Mouse (Mus musculus) retina, postnatal 1 day (tissue): ENCODE measurements around the gene Srsf4.

Experiments used
- DNase-seq: peaks from one replicate; pipeline ENCODE4 v3.0.0-alpha.2; 2012

The Srsf4 gene

DNA sequence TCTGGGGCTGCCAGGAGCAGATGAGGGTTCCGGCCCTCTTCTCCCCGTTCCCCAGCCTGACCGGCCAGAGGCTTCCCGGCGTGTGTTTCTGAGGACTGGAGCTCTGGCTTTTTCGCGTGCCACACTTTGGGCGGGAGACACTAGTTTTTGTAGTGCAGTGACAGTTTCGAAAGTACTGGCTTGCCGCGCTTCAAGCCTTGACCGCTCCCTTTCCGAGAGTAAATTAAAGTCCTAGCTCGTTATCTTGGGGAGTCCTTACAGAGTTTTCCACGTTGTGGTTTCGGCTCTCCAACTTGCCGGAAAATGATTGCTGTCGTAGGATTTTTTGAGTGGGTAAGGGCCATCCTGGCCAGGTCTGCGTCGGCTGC is 736 bp downstream of the Srsf4 start:
- no peak for DNase-seq

DNA sequence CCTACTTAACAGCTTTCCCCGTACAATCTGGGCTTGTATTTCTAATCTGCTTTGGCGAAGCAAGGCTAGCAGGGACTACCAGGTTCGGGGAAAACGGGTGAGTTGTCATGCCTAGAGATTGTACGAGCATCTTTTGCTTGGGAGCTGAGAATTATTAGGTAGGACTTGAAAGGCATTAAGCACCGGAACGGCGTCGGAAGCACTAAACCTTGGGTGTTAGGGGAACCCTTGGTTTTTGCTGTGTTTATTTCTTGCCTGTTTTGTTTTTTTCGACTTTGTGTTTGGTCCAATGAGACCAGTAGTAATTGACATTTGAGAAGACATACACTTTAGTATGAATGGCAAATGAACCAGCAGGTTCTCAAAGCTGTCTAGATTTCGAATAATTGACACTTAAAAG is 1.1 kb downstream of the Srsf4 start:
- DNase-seq: peak; percentile 36

DNA sequence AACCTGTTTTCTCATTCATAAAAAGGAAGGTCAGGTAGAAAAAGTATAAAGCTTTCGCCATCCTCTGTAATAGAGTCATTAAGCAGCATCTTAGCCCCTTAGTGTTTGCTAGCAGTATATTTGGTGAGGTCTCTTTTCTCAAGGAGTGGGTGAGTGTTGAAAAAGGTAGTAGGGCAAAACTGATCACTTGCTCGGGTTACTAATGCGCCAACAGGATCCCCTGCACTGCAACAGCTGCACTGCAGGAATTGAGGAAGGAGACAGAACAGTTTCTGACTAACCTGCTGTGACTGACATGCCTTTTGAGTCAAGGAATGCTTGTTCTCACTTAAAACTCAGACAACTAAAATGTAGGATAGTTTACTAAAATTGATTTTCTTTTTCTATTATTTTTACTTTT is 1.8 kb downstream of the Srsf4 start:
- DNase-seq: no peak

DNA sequence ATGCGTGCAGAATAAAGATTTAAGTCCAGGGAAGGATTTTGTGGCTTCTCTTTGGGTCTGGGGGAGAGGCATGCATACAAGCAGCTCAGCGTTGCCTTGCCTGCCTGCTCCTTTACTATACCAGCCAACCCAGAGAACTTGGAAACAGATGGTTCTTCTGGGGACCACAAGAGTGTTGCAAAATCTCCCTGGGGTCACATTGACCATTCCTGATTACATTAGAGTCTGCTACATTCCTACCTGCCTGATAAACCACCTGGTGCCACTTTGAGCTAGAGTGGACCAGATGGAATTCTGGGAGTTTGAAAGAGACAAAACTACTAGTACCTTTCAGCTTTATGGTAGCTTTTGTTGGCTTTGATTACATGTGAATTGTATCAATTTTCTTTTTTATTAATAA is 3.4 kb downstream of the Srsf4 start:
- no peak for DNase-seq

DNA sequence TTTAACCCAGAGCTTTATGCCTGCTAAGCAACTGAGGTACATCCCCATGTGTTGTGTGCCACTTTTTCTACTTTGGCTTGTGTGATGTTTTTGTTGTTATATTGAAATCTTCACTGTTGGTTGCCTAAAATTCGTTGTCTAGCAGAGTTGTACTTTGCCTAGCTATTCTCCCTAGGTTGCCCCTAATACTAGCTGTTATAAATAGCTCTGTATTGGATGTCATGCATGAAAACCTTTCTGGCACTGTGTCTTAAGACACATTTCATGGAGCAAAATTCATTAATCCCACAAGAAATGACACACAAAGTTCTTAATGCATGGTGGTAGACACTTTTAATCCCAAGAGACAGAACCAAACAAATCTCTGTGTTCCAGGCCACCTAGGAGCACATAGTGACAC is 6.3 kb downstream of the Srsf4 start:
- DNase-seq: no peak

DNA sequence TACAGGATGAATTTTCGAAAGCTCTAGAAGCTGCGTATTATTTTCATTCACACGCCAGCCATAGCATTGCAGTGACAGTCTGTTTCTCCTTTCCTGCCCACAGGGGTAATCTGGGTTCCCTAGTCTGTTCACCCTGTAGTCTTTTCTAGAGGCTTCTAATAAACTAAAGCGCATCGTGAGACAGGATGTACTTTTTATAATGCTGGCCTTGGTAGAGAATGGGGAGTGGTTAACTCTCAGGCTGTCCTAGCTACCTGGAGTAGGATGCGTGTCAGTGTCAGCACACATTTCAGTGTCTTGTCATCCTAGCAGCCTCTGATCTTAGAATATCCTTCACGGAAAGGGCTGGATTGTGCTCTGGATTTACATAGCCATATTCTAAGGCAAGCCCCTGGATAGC is 7.9 kb downstream of the Srsf4 start:
- DNase-seq: no peak

DNA sequence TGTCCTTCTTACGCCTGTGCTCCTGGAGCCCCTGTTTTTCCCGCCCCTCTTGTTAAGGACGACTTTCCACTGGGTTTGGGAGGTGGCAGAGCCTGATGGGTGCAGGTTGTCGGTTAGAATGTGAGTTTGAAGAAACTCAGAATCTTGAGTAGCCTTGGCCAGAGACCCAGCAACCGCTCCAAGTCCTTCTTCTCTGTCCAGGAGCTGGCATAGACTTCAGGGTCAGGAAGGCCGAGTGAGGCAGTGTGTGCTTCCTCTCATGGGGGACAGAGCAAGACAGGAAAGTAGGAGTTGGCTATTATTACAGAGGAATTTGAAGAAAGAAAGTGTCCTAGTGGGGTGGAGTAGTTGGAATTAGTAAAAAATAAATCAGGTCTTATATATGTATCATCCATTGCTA is 10.2 kb downstream of the Srsf4 start:
- no peak for DNase-seq

DNA sequence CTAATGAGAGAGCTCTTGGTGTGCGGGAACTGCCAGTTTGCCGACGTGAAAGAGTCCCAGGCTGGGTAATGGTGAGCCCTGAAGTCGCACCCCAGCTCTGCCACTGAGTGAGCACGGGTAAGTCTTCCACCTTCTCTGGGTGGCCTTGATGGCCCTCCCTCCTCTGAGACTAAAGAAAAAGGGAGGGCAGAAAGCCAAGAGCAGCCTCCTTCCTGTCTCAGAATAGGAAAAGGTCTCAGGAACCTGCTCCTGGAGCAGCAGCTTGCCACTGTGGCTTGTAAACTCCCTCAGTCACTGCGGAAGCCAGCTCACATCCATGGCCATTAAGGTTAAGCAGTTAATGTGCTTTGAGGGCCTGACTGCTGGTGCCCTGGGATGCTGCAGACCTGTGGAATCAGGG is 12.0 kb downstream of the Srsf4 start:
- DNase-seq: no peak

DNA sequence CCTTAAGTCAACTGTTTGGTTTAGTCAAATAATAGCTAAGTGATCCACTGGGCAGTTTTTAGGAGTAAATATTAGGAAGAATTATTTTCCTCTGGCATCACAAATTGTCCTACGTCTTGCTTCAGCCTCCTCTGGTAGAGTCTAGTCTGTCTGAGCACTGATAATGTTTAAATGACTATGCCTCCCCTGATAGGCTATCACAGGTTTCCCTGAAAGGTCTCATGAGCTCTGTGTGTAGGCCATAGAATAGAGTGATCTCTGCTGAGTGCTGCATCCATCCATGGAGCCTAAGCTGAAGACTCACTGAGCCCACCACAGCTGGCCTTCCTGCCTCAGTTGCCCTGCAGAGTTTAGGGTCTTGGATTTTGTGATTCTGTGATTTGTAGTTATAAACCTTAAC is 15.1 kb downstream of the Srsf4 start:
- no peak for DNase-seq

DNA sequence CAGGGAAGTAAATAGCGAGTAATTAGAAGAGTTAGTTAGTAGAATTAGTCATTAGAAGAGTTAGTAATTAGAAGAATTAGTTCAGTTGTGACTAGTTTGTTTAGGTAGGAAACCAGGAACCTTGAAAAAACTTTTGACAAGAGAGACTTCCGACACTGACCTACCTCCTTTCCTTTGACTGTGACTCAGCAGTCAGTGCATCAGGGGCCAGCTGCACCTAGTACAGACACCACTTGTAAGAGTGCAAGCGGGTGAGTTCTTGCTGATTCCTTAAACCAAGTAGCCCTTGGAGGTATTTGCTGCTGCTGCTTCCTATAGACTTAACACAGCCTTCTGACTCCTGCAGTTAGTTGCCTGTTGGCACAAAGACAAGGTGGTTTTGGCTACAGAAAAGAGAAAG is 17.3 kb downstream of the Srsf4 start:
- no peak for DNase-seq

DNA sequence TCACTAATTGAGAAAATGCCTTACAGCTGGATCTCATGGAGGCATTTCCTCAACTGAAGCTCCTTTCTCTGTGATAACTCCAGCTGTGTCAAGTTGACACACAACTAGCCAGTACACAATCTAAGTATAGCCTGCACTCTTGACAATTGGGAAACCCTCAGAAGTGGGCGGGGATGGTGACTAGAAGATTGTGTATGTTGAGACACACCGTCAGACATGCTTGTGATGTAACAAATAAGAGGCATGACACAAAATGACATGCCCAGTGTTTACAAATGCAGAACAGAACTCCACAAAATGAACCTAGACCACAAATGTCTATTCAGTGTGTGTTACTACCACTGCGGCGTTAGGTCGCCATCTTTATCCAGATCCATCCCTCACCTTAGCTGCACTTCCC is 23.7 kb downstream of the Srsf4 start:
- DNase-seq: no peak

DNA sequence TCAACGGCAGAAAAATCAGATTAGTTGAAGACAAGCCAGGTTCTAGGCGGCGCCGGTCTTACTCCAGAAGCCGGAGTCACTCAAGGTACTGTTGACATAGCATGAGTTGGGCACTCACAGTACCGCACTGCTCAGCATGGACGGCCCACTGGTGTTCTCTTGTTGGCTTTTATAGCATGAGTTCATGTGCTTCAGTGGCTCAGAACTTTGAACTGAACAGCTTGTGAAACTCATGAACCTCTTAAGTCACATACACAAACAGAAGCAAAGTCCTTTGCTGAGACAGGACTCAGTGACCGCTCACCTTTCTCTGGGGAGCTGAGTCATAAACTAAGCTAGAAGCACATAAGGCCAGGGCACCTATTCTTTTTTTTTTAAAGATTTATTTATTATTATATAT is 24.4 kb downstream of the Srsf4 start:
- DNase-seq: no peak

DNA sequence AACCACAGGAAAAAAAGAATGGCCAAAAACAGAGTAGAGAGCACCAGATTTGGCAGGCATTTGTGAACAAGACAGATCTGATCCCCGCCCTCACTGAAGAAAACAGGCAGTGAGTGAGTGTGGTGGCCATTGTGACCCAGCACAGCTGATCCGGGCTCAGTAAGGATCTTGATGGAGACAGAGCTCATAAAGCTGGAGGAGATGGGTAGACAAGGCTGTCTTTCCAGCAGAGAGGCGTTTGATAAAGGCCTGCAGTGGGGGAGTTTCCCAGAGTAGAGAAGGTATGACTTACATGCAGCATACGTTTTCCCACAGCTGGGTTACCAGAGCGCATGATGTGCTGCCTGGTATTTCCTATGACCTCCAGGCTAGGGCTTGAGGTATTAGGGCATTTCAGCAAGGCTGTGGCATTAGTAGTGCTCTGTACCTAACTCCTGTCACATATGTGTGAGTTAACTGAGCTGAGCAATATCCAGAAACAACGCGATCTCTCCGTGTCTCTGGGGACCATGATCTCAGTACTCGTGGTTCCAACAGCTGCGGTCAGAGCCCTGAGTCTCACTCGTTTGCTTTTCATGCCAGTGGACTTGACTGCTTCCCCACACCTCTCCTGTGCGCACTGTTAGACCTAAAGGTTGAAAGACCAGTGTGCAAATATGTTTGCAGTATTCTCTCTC is 25.2 kb downstream of the Srsf4 start:
- DNase-seq: no peak

DNA sequence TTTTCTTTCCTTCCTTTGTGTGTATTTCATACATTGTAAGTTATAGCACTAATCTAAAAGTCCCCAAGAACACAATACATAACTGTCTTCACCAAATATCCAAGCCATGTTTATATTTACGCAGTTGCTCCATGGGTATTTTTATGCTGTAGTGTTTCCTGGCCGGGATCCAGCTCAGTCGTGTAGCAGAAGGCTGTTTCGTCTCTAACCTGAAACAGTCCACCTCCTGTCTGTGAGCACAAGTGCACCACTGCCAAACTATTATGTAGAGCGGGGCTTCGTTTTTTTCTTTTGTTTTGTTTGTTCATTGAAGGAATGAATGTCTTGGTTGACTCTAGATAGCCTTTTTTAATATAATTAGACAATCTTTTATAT is 25.8 kb downstream of the Srsf4 start:
- no peak for DNase-seq

DNA sequence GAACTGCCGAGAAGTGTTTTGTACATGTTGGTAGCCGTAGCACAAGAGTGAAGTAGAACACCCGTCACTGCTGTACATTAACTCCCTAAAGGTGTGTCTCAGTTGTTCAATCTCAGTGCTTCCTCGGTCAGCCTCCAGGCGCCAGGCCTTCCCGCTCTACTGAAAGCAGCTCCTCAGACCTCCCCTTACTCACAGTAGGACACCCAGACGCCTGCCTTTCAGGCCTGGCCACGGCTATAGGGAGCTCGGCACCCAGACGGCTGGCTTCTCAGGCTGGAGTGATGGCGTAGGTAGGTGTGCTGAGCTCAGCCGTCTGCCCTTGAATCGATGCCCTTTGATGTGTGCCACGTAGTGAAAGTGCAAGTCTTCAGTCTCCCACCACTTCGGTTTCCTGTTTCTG is 27.7 kb downstream of the Srsf4 start:
- DNase-seq: no peak

DNA sequence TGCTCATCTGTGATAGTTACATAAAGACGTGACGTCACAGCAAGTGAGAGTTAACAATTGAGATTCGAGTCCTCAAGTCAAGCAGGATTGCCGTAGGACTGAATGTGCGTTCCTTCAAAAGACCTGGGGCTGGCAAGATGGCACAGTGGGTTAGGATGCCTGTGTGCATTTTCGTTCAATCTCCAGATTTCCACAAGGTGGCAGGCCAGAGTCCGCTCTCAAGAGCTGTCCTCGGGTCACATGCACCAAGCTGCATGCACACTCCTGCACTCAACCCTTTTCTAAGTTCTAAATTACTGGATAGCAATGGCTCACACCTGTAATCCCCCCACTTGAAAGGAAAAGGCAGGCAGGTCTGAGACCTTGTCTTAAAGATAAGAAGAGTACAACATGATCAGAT is 31.1 kb downstream of the Srsf4 start:
- DNase-seq: peak; percentile 63

DNA sequence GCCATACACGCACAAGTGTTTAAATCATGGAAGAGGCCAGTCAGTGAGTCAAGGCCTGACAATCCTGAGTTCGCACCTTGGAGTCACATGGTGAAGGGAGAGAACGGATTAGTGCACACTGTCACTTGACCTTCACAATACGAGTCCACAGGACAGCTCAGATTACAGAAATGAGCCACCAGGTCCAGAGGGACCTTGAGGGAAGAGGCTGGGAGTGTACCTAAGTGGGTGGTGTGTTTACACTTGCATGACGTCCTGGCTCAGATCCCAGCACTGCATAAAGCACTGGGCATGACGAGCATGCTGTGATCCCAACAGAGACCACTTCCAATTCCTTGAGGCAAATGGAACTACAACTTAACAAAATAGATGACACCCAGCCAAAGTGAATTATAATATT is 33.0 kb downstream of the Srsf4 start:
- DNase-seq: no peak

DNA sequence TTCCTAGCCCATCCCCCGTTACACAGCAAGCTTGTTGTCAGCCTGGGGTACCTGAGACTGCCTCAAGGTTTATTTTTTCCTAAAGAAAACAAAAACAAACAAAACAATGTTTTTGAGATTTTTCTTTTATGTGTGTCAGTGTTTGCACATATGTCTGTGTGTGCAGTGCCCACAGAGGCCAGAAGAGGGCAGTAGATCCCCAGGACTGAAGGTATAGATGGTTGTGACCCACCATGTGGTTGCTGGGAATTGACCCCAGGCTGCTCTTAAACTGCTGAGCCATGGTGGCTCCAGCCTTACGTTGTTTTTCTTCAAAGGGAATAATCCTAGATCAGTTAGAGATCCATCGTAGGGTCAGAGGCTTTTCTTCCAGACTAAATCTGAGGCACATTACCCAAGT is 34.5 kb downstream of the Srsf4 start:
- DNase-seq: no peak

DNA sequence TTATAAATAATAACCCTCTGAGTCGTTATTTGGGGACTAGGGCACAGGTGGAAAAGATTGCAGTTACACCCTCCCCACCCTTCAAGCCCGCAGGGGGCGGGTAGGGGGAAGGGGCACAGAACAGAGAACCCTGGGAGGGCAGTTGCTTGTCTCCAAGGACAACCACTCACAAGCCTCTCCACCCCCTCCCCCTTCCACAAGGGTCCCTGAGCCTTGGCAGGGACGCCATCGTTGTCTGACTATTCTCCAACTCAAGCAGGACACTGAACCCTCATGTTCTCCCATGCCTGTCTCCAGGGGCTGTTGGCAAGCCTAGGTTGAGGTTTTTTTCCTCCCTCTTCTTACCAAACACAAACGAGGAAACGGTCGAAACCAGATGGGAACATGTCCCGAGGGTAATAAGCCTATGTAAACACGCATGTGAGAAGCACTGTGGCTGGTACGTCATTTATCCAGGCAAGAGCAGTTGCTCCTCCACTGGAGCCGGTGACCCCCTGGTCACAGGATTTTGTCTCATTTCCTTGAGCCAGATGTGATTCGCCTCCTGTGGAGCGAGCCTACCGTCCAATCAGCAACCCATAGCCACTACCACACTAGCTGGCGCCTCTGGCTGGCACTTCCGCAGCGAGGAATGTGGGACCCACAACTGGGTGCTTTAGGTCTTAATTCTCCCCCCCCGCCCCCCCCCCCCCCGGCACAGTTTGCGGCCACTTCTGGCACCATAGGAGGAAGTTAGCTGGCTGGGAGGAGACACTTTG is 37.0 kb downstream of the Srsf4 start:
- peak; percentile 69 for DNase-seq

DNA sequence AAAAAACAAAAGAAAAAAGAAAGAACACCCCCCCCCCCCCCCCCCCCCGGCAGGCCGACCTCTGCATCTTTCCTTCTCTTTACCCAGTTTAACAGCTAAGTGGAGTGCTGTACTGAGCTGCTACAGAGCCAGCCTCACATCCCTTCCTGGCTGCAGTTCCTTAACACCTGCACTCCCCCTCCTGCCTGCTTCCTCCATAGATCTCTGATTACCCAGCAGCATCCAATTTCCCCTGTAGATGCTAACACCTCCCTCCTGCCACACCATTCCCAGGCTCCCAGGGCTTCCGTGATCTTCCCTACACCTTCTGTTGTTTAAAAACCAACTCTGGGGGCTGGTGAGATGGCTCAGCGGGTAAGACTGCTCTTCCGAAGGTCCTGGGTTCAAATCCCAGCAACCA is 38.1 kb downstream of the Srsf4 start:
- DNase-seq: no peak

DNA sequence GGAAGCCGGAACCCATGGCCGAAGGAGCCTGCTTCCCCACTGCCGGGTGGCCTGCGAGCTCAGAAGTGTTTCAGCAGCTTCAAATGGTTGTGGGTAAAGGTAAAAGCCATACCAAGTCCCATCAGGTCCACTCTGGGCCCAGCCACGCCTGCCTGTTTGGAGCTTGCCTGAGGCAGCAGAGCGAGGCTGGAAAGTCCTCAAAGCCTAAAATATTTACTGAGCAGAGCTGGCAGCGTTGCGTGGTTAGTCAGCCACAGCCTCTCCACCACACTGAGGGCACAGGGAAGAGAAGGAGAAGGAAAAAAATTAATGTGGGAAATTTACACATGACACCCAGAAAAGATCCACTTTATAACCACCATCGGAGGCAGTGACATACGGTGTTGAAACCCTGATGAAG is 40.1 kb downstream of the Srsf4 start:
- DNase-seq: no peak

DNA sequence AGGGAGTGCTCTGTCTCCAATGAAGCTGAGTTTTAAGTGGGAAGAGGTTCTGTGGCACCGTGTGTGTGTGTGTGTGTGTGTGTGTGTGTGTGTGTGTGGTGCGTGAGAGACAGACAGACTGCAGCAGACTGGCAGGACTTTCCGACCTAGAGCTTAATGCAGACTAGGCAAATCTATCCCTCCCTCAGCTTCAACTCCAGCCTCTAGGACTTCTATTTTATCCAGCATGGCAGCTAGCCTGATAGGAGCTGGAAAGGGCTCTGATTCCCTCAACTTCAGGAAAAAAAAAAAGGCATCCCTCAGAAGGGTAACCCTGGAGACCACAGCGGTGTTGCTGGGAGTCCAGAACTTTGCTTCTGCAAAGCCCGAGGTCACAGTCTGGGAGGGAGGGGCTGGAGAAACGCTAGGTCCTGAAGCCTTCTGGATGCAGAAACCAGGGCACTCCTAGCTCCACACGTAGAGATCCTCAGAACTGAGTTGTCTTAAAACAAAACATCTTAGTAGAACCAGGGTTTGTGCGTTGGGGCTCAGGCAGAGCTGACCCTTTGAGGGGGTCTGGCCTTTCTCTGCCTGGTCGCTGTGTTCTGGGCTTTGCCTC is 40.7 kb downstream of the Srsf4 start:
- no peak for DNase-seq

DNA sequence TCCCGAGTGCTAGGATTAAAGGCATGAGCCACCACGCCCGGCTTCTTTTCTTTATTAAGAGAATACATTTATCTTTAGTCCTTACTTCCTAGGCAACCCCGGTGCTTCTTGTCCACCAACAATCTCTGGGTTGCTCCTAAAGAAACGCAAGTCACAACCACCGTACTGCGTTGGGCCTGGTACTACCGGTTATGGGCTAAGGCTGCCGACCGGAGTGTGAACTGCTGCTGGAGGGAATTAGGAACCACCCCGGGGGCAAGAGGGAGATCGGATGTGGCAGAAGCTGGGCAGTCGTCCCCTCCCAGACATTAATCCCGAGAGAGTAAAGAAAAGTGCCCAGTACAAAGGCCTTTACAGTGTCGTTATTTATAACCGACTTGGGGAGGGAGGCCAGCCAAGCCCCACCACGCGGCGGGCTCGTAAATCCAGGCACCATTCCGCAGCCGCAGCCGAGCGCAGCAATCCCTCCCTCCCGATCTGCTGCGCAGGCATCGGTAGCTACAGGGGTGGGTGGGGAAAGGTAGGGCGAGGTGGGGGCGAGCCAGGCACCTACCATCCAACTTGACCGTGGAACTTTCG is 41.6 kb downstream of the Srsf4 start:
- DNase-seq: peak; percentile 46

DNA sequence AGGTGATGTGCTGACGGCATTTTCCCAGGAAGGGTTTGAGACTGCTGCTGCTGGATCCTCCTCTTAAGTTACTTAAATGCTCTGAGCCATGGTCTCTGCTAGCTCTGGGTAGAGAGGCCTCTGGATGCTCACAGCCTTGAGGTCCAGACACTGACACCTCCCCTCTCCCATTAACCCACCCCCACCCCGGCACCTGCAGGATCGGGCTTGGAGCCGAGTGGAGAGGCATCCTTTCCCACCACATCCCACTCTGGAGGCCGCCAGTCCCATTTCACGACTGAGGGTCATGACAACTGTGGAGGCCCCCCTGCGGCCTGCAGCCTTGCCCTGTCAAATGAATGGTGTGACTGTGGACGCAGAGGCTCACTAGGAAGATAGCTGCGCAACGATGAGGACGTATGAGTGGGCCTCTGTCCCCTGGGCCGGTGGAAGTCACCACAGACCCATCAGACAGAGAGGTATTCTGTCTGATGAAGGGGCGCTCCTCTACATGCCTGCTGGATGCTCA is 42.5 kb downstream of the Srsf4 start:
- DNase-seq: no peak
